Mouse (Mus musculus): Measurements from ENCODE around the gene Commd4. TPM values are rescaled to one million over a fixed set of nuclear protein-coding genes. Genes with fewer than 3 reads are reported as not detected.

Commd4 gene
- polyA plus RNA-seq, 1 experiment = 28.7 TPM

DNA sequence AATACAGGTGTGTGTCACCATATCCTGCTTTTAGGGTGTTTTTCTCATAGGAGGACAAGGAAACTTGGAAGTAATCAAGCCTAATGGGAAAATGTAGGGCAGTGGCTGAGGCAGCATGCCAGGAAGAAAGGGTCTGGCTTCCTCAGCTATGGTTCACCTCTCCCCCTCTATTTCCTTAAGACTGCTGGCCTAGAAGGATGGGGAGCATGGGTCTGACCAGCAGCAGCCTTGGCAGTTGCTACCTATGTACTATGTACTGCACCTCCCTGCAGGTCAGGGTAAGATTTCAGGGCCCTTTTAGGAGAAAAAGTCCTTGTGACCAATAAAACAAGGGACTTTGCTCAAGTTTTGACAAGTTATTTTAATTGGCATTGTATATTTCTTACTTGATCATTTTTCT, 28.5 kb downstream of the Commd4 start:
- no peak overlapping the region for H3K4me3 ChIP-seq (ENCODE audit: control insufficient read depth, low read depth, low read length)

DNA sequence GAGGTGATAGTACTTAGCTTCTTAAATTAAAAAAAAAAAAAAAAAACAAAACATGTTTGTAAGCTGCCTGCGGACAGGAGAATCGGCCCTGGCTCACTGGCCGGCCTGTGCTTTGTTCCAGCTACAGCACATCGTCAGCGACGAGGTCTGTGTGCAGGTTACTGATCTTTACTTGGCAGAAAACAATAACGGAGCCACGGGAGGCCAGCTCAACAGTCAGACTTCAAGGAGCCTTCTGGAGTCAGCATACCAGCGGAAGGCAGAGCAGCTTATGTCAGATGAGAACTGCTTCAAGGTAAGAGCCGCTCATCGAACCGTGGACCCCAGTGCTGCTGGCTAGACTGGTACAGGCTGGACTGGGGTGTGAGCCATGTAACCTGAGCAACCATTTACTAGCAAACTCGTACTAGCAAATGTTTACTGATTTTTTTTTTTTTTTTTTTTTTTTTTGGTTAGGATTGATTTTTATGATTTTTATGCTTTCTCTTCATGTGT, 40.8 kb downstream of the Commd4 start:
- Histone ChIP-seq H3K27ac (ENCODE audit: control insufficient read depth, insufficient read depth, low read depth, low read length) (no peak overlapping the region), H3K4me3 (ENCODE audit: control insufficient read depth, low read depth, low read length) (no peak overlapping the region), H3K36me3 (ENCODE audit: control insufficient read depth, insufficient read depth, low read length) (peaks cover 1% of the 10 kb centered on the region), H3K4me1 (ENCODE audit: control insufficient read depth, insufficient read depth, low read length) (no peaks in the 10 kb centered on the region), H3K27me3 (ENCODE audit: control insufficient read depth, insufficient read depth, low read length) (no peaks in the 10 kb centered on the region)
- TF ChIP-seq CTCF (IDR thresholded peaks at IDR 0.05; ENCODE audit: control insufficient read depth, insufficient read depth, insufficient replicate concordance, low read depth, low read length) (no peak), POLR2A (IDR thresholded peaks at IDR 0.05; ENCODE audit: control insufficient read depth, low read depth, low read length) (no peak)

More for the DNA sequence above, 28.5 kb downstream of the Commd4 start:
- Histone ChIP-seq H3K27me3 (ENCODE audit: control insufficient read depth, insufficient read depth, low read length) (no peaks in the 10 kb centered on the region), H3K27ac (ENCODE audit: control insufficient read depth, insufficient read depth, low read depth, low read length) (no peak overlapping the region), H3K4me1 (ENCODE audit: control insufficient read depth, insufficient read depth, low read length) (peaks cover 2% of the 10 kb centered on the region), H3K36me3 (ENCODE audit: control insufficient read depth, insufficient read depth, low read length) (no peaks in the 10 kb centered on the region; the same call in 1 of the 2 replicates)
- TF ChIP-seq CTCF (IDR thresholded peaks at IDR 0.05; ENCODE audit: control insufficient read depth, insufficient read depth, insufficient replicate concordance, low read depth, low read length) = no peak
- no peak for TF ChIP-seq POLR2A (IDR thresholded peaks at IDR 0.05; ENCODE audit: control insufficient read depth, low read depth, low read length)

Other genes with a start within 250 kb of the Commd4 start
- gene Snx33, start 230.0 kb downstream of the Commd4 start, polyA plus RNA-seq (2012; rRNA removed) = 5.2 and 7.0 TPM in 2 replicates
- gene Imp3, start 220.9 kb downstream of the Commd4 start, polyA plus RNA-seq (2012; rRNA removed) = 42.3 and 44.2 TPM in 2 replicates
- 11.9 and 14.1 TPM in 2 replicates for gene Snupn, start 207.5 kb downstream of the Commd4 start, polyA plus RNA-seq (2012; rRNA removed)
- gene Ptpn9, start 163.4 kb downstream of the Commd4 start, polyA plus RNA-seq (2012; rRNA removed) = 21.9 and 22.0 TPM in 2 replicates
- gene Sin3a, start 86.3 kb downstream of the Commd4 start, polyA plus RNA-seq (2012; rRNA removed) = 86.9 and 99.2 TPM in 2 replicates
- 192 and 208 TPM in 2 replicates for gene Man2c1, start 27.6 kb downstream of the Commd4 start, polyA plus RNA-seq (2012; rRNA removed)
- 0.54 and 0.57 TPM in 2 replicates for gene Neil1, start 10.0 kb downstream of the Commd4 start, polyA plus RNA-seq (2012; rRNA removed)
- gene Trcg1, start 78.2 kb upstream of the Commd4 start, polyA plus RNA-seq (2012; rRNA removed) = 0.11 and 0.20 TPM in 2 replicates
- gene 1700017B05Rik, start 104.3 kb upstream of the Commd4 start, polyA plus RNA-seq (2012; rRNA removed) = 87.2 and 99.0 TPM in 2 replicates